Mouse (Mus musculus) liver, embryonic 12.5 days (tissue): ENCODE measurements at regions not wholly inside any gene's neighbourhood (a gene's known extent, or its start where the extent isn't known, plus 50 kb on each side); places are given as distances from the start of the nearest gene placed in this dataset. TPM values are rescaled to one million over a fixed set of nuclear protein-coding genes. Genes with fewer than 3 reads are reported as not detected.

Experiments
- microRNA-seq: library from miRNA; unstranded; fragments of <30 nt; microRNA quantifications from one replicate; pipeline ENCODE4, GENCODE M21; 2017

Small RNA genes lying in the stretch of these regions (microRNA-seq; reads per million reads assigned to microRNA genes)
- gene Mir3089, result not detected
